Mouse (Mus musculus): ENCODE measurements around the gene Slc12a6. TPM values are rescaled to one million over a fixed set of nuclear protein-coding genes. Genes with fewer than 3 reads are reported as not detected.

Gene Slc12a6
- polyA plus RNA-seq, 1 experiment from 2014 or later = 7.0 TPM

GRCm38 (mm10) chr2:112289507-112289906 is 23.9 kb downstream of the Slc12a6 start:
- Histone ChIP-seq H3K4me2 (no peak overlapping the region), H3K27me3 (replicated peaks) (no peaks in the 10 kb centered on the region), H3K9ac (no peak overlapping the region), H3K9me3 (replicated peaks) (no peaks in the 10 kb centered on the region), H3K4me1 (peaks cover 20% of the 10 kb centered on the region), H3K36me3 (peaks cover 4% of the 10 kb centered on the region; the same call in 1 of the 2 replicates), H3K4me3 (no peak overlapping the region), H3K27ac (no peak overlapping the region)
- ATAC-seq = no peak
- WGBS (ENCODE audit: insufficient replicate concordance) = 85% methylated on average over 3 of the region's 3 CpGs

GRCm38 (mm10) chr2:112292823-112293222 is 27.2 kb downstream of the Slc12a6 start:
- H3K9me3 ChIP-seq (replicated peaks) = no peaks in the 10 kb centered on the region
- peaks cover 10% of the 10 kb centered on the region; the same call in 1 of the 2 replicates for H3K4me1 ChIP-seq
- no peak overlapping the region for H3K4me3 ChIP-seq
- H3K27me3 ChIP-seq (replicated peaks) = no peaks in the 10 kb centered on the region
- WGBS (ENCODE audit: insufficient replicate concordance) = 67% methylated on average over 2 of the region's 2 CpGs
- peaks cover 8% of the 10 kb centered on the region; the same call in 1 of the 2 replicates for H3K36me3 ChIP-seq
- ATAC-seq = no peak
- no peak overlapping the region for H3K9ac ChIP-seq
- H3K4me2 ChIP-seq = no peak overlapping the region
- H3K27ac ChIP-seq = no peak overlapping the region

- Histone ChIP-seq H3K9ac (no peak overlapping the region), H3K4me1 (peaks cover 10% of the 10 kb centered on the region; the same call in 1 of the 2 replicates), H3K4me2 (no peak overlapping the region), H3K27me3 (replicated peaks) (no peaks in the 10 kb centered on the region), H3K36me3 (peaks cover 8% of the 10 kb centered on the region; the same call in 1 of the 2 replicates), H3K9me3 (replicated peaks) (no peaks in the 10 kb centered on the region), H3K4me3 (no peak overlapping the region), H3K27ac (no peak overlapping the region)
- 85% methylated on average over 3 of the region's 3 CpGs for WGBS (ENCODE audit: insufficient replicate concordance)
- no peak for ATAC-seq
Observed at GRCm38 (mm10) chr2:112296211-112296610, 30.6 kb downstream of the Slc12a6 start.

- no peak for ATAC-seq
- H3K4me2 ChIP-seq = no peak overlapping the region
- H3K27me3 ChIP-seq (replicated peaks) = no peaks in the 10 kb centered on the region
- no peak overlapping the region for H3K4me3 ChIP-seq
- no peak overlapping the region for H3K9ac ChIP-seq
- H3K27ac ChIP-seq = no peak overlapping the region
- 86% methylated on average over 4 of the region's 4 CpGs for WGBS (ENCODE audit: insufficient replicate concordance)
- H3K36me3 ChIP-seq = peaks cover 8% of the 10 kb centered on the region; the same call in 1 of the 2 replicates
- H3K4me1 ChIP-seq = 0 out of 2 replicates have a peak, but pooled peaks cover 5% of the 10 kb centered on the region
- no peaks in the 10 kb centered on the region for H3K9me3 ChIP-seq (replicated peaks)
Observed at GRCm38 (mm10) chr2:112298221-112298620, 32.6 kb downstream of the Slc12a6 start.

- no peak overlapping the region for H3K9ac ChIP-seq
- H3K4me1 ChIP-seq = peaks cover 17% of the 10 kb centered on the region; the same call in 1 of the 2 replicates
- H3K36me3 ChIP-seq = no peaks in the 10 kb centered on the region
- 82% methylated on average over 3 of the region's 3 CpGs for WGBS (ENCODE audit: insufficient replicate concordance)
- H3K27me3 ChIP-seq (replicated peaks) = no peaks in the 10 kb centered on the region
- H3K4me2 ChIP-seq = no peak overlapping the region
- no peak overlapping the region for H3K27ac ChIP-seq
- no peak overlapping the region for H3K4me3 ChIP-seq
- no peaks in the 10 kb centered on the region for H3K9me3 ChIP-seq (replicated peaks)
- no peak for ATAC-seq
Observed at GRCm38 (mm10) chr2:112308671-112309070, 43.0 kb downstream of the Slc12a6 start.

GRCm38 (mm10) chr2:112309161-112309600 is 43.6 kb downstream of the Slc12a6 start:
- ATAC-seq = peak; percentile 60
- H3K36me3 ChIP-seq = no peaks in the 10 kb centered on the region
- no peaks in the 10 kb centered on the region for H3K27me3 ChIP-seq (replicated peaks)
- H3K4me1 ChIP-seq = peaks cover 17% of the 10 kb centered on the region; the same call in 1 of the 2 replicates
- no peak overlapping the region for H3K4me3 ChIP-seq
- H3K4me2 ChIP-seq = no peak overlapping the region
- H3K9me3 ChIP-seq (replicated peaks) = no peaks in the 10 kb centered on the region
- no peak overlapping the region for H3K27ac ChIP-seq
- WGBS (ENCODE audit: insufficient replicate concordance) = 27% methylated on average over 10 of the region's 10 CpGs
- no peak overlapping the region for H3K9ac ChIP-seq

GRCm38 (mm10) chr2:112315638-112316037 is 50.0 kb downstream of the Slc12a6 start:
- H3K9me3 ChIP-seq (replicated peaks) = no peaks in the 10 kb centered on the region
- no peak overlapping the region for H3K4me3 ChIP-seq
- no peak overlapping the region for H3K4me2 ChIP-seq
- no peak for ATAC-seq
- H3K27ac ChIP-seq = no peak overlapping the region
- no peaks in the 10 kb centered on the region for H3K27me3 ChIP-seq (replicated peaks)
- H3K4me1 ChIP-seq = peaks cover 4% of the 10 kb centered on the region; the same call in 1 of the 2 replicates
- no peak overlapping the region for H3K9ac ChIP-seq
- WGBS (ENCODE audit: insufficient replicate concordance) = 88% methylated on average over 7 of the region's 7 CpGs
- no peaks in the 10 kb centered on the region for H3K36me3 ChIP-seq

GRCm38 (mm10) chr2:112318227-112318626 is 52.6 kb downstream of the Slc12a6 start:
- H3K4me3 ChIP-seq = no peak overlapping the region
- no peaks in the 10 kb centered on the region for H3K9me3 ChIP-seq (replicated peaks)
- no peak overlapping the region for H3K27ac ChIP-seq
- H3K9ac ChIP-seq = no peak overlapping the region
- 83% methylated on average over 2 of the region's 2 CpGs for WGBS (ENCODE audit: insufficient replicate concordance)
- no peaks in the 10 kb centered on the region; the same call in 1 of the 2 replicates for H3K4me1 ChIP-seq
- ATAC-seq = no peak
- no peaks in the 10 kb centered on the region for H3K27me3 ChIP-seq (replicated peaks)
- H3K36me3 ChIP-seq = no peaks in the 10 kb centered on the region
- no peak overlapping the region for H3K4me2 ChIP-seq

- Histone ChIP-seq H3K4me3 (no peak overlapping the region), H3K27ac (no peak overlapping the region), H3K27me3 (replicated peaks) (no peaks in the 10 kb centered on the region), H3K36me3 (no peaks in the 10 kb centered on the region), H3K9me3 (replicated peaks) (no peaks in the 10 kb centered on the region), H3K9ac (no peak overlapping the region), H3K4me1 (no peaks in the 10 kb centered on the region; the same call in 1 of the 2 replicates), H3K4me2 (no peak overlapping the region)
- ATAC-seq = no peak
- 87% methylated on average over 7 of the region's 7 CpGs for WGBS (ENCODE audit: insufficient replicate concordance)
Observed at GRCm38 (mm10) chr2:112318905-112319304, 53.3 kb downstream of the Slc12a6 start.

GRCm38 (mm10) chr2:112328069-112328777 is 62.6 kb downstream of the Slc12a6 start:
- WGBS (ENCODE audit: insufficient replicate concordance) = 57% methylated on average over 11 of the region's 11 CpGs
- peak overlapping the region; percentile 74 for H3K27ac ChIP-seq
- H3K4me1 ChIP-seq = peaks cover 46% of the 10 kb centered on the region
- H3K9me3 ChIP-seq (replicated peaks) = no peaks in the 10 kb centered on the region
- H3K9ac ChIP-seq = no peak overlapping the region
- peak overlapping the region; percentile 12 for H3K4me2 ChIP-seq
- ATAC-seq = peak; percentile 92
- peaks cover 6% of the 10 kb centered on the region for H3K36me3 ChIP-seq
- no peak overlapping the region for H3K4me3 ChIP-seq
- H3K27me3 ChIP-seq (replicated peaks) = no peaks in the 10 kb centered on the region

GRCm38 (mm10) chr2:112332051-112332898 is 66.7 kb downstream of the Slc12a6 start:
- no peak overlapping the region for H3K9ac ChIP-seq
- H3K9me3 ChIP-seq (replicated peaks) = no peaks in the 10 kb centered on the region
- H3K4me2 ChIP-seq = peak overlapping the region; percentile 32
- 39% methylated on average over 4 of the region's 4 CpGs for WGBS (ENCODE audit: insufficient replicate concordance)
- no peaks in the 10 kb centered on the region for H3K27me3 ChIP-seq (replicated peaks)
- peaks cover 36% of the 10 kb centered on the region for H3K36me3 ChIP-seq
- H3K4me1 ChIP-seq = peaks cover 46% of the 10 kb centered on the region
- ATAC-seq = peak; percentile 53
- peak overlapping the region; percentile 48; the same call in 1 of the 2 replicates for H3K27ac ChIP-seq
- H3K4me3 ChIP-seq = no peak overlapping the region

GRCm38 (mm10) chr2:112337211-112337610 is 71.6 kb downstream of the Slc12a6 start:
- Histone ChIP-seq H3K27me3 (replicated peaks) (no peaks in the 10 kb centered on the region), H3K4me1 (peaks cover 7% of the 10 kb centered on the region), H3K4me3 (no peak overlapping the region), H3K27ac (no peak overlapping the region), H3K36me3 (peaks cover 63% of the 10 kb centered on the region), H3K4me2 (no peak overlapping the region), H3K9ac (no peak overlapping the region), H3K9me3 (replicated peaks) (no peaks in the 10 kb centered on the region)
- ATAC-seq = no peak
- WGBS (ENCODE audit: insufficient replicate concordance) = 90% methylated on average over 6 of the region's 6 CpGs
